Mouse (Mus musculus) small intestine, adult 2 months (tissue): ENCODE data around the gene Ppan.

ENCODE experiments used
- CTCF ChIP-seq: fragments of 200-500 bp; IDR thresholded peaks from 2 replicates; pipeline ENCODE4 v1.5.1; 2012; ENCODE audit warnings: low read depth, mild to moderate bottlenecking, control low read depth, inconsistent platforms, low read length, moderate library complexity, mixed read lengths; ENCODE audit not compliant: insufficient replicate concordance, insufficient read length; ENCODE audit errors: extremely low read depth
- POLR2A ChIP-seq: fragments of 200-500 bp; IDR thresholded peaks from 2 replicates; pipeline ENCODE4 v1.6.1; 2012; ENCODE audit warnings: low read depth, mild to moderate bottlenecking, control low read depth, inconsistent platforms, low read length, moderate library complexity

DNA sequence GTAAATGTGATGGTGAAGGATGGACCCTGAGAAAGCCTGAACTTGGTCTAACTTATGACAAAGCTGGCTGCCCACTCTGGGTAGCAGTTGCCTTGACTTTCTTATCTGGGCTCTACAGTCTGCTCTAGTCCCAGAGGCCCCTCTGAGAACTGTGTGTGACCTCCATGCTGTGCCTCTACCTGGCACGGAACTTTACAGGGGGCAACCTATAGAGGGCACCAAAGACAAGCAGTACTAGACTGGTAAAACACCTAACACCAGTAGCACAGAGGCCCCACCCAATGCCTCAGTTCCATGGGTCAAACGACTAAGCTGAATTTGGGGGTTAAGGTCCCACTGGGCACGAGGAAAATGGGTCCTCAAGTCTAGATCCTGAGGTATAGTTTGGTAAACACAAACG, 28.2 kb downstream of the Ppan start:
- TF ChIP-seq CTCF (peak; percentile 39; the same call in 1 of the 2 replicates), POLR2A (no peak)
